Mouse (Mus musculus): ENCODE measurements at regions not wholly inside any gene's neighbourhood (a gene's known extent, or its start where the extent isn't known, plus 50 kb on each side); places are given as distances from the start of the nearest gene placed in this dataset.
A peak's percentile ranks its signal among the peaks of the same experiment; 100 is the strongest.
"Not testable (repeated sequence)": the region's sequence is repeated elsewhere in the genome, so short reads cannot be mapped to it uniquely, and the experiment has no call there.

- DNase-seq: no peak
Observed at GRCm38 (mm10) chr1:113932492-113932891, 1752.1 kb upstream of the Cntnap5a start.

GRCm38 (mm10) chr1:113958016-113958751, 1726.4 kb upstream of the Cntnap5a start:
- DNase-seq: no peak

- DNase-seq: not testable (repeated sequence)
Observed at GRCm38 (mm10) chr1:113959267-113959666, 1725.3 kb upstream of the Cntnap5a start.

GRCm38 (mm10) chr1:113963931-113964330, 1720.6 kb upstream of the Cntnap5a start:
- not testable (repeated sequence) for DNase-seq

- DNase-seq: no peak
Observed at GRCm38 (mm10) chr1:113964431-113964830, 1720.1 kb upstream of the Cntnap5a start.

- DNase-seq: no peak
Observed at GRCm38 (mm10) chr1:113970617-113971016, 1713.9 kb upstream of the Cntnap5a start.

- no peak for DNase-seq
Observed at GRCm38 (mm10) chr1:113980111-113980510, 1704.4 kb upstream of the Cntnap5a start.

- DNase-seq: no peak
Observed at GRCm38 (mm10) chr1:113989676-113990296, 1694.8 kb upstream of the Cntnap5a start.

GRCm38 (mm10) chr1:113992488-113992887, 1692.1 kb upstream of the Cntnap5a start:
- DNase-seq: no peak

GRCm38 (mm10) chr1:114037877-114038276, 1646.7 kb upstream of the Cntnap5a start:
- DNase-seq: no peak

- peak; percentile 58 for DNase-seq
Observed at GRCm38 (mm10) chr1:114039383-114039782, 1645.2 kb upstream of the Cntnap5a start.

- no peak for DNase-seq
Observed at GRCm38 (mm10) chr1:114063097-114063496, 1621.5 kb upstream of the Cntnap5a start.

- DNase-seq: no peak
Observed at GRCm38 (mm10) chr1:114074506-114074905, 1610.0 kb upstream of the Cntnap5a start.
